Mouse (Mus musculus): ENCODE results near the gene Cdk5rap2. TPM values are rescaled to one million over a fixed set of nuclear protein-coding genes. Genes with fewer than 3 reads are reported as not detected.

Gene Cdk5rap2
- total and polyA plus RNA-seq, 2 experiments, result 3.0 to 3.6 TPM

GRCm38 (mm10) chr4:70353656-70354055 lies 56.6 kb downstream of the Cdk5rap2 start:
- H3K27ac ChIP-seq (replicated peaks; ENCODE audit: insufficient read depth, low read depth, low read length), result no peak overlapping the region
- WGBS, result 91% methylated on average over 3 of the region's 3 CpGs
- TF ChIP-seq POLR2A (IDR thresholded peaks at IDR 0.05; ENCODE audit: extremely low read depth, insufficient read depth, low read length) (no peak), CTCF (IDR thresholded peaks at IDR 0.05; ENCODE audit: low read depth, low read length) (no peak)

GRCm38 (mm10) chr4:70335444-70336144 lies 74.6 kb downstream of the Cdk5rap2 start:
- H3K79me2 ChIP-seq (ENCODE audit: control insufficient read depth, insufficient read depth, low read length), result no peaks in the 10 kb centered on the region
- no peaks in the 10 kb centered on the region for H3K4me1 ChIP-seq (ENCODE audit: control insufficient read depth, insufficient read depth, low read length)
- H3K9ac ChIP-seq (ENCODE audit: low read depth, low read length), result no peak overlapping the region
- no peak overlapping the region for H3K4me3 ChIP-seq (ENCODE audit: insufficient read depth, low read depth, low read length)
- no peak for DNase-seq (ENCODE audit: extremely low read depth, low read depth, low spot score)
- H3K36me3 ChIP-seq (ENCODE audit: control insufficient read depth, insufficient read depth, low read length), result peaks cover 2% of the 10 kb centered on the region
- no peak overlapping the region for H3K27ac ChIP-seq (replicated peaks; ENCODE audit: insufficient read depth, low read depth, low read length)
- no peaks in the 10 kb centered on the region for H3K27me3 ChIP-seq (ENCODE audit: control insufficient read depth, insufficient read depth, low read length)
- TF ChIP-seq POLR2A (IDR thresholded peaks at IDR 0.05; ENCODE audit: extremely low read depth, insufficient read depth, low read length) (no peak), CTCF (IDR thresholded peaks at IDR 0.05; ENCODE audit: low read depth, low read length) (no peak)
- 84% methylated on average over 11 of the region's 11 CpGs for WGBS

More at GRCm38 (mm10) chr4:70353656-70354055, 56.6 kb downstream of the Cdk5rap2 start:
- H3K79me2 ChIP-seq (ENCODE audit: control insufficient read depth, insufficient read depth, low read length), result no peaks in the 10 kb centered on the region
- H3K4me1 ChIP-seq (ENCODE audit: control insufficient read depth, insufficient read depth, low read length), result no peaks in the 10 kb centered on the region
- H3K36me3 ChIP-seq (ENCODE audit: control insufficient read depth, insufficient read depth, low read length), result peaks cover 8% of the 10 kb centered on the region
- DNase-seq (ENCODE audit: extremely low read depth, low read depth, low spot score), result no peak
- H3K4me3 ChIP-seq (ENCODE audit: insufficient read depth, low read depth, low read length), result no peak overlapping the region
- no peak overlapping the region for H3K9ac ChIP-seq (ENCODE audit: low read depth, low read length)
- H3K27me3 ChIP-seq (ENCODE audit: control insufficient read depth, insufficient read depth, low read length), result no peaks in the 10 kb centered on the region

GRCm38 (mm10) chr4:70334995-70335394 lies 75.2 kb downstream of the Cdk5rap2 start:
- H3K79me2 ChIP-seq (ENCODE audit: control insufficient read depth, insufficient read depth, low read length), result no peaks in the 10 kb centered on the region
- no peak overlapping the region for H3K4me3 ChIP-seq (ENCODE audit: insufficient read depth, low read depth, low read length)
- H3K27ac ChIP-seq (replicated peaks; ENCODE audit: insufficient read depth, low read depth, low read length), result no peak overlapping the region
- no peak overlapping the region for H3K9ac ChIP-seq (ENCODE audit: low read depth, low read length)
- no peak for TF ChIP-seq POLR2A (IDR thresholded peaks at IDR 0.05; ENCODE audit: extremely low read depth, insufficient read depth, low read length)
- no peak for TF ChIP-seq CTCF (IDR thresholded peaks at IDR 0.05; ENCODE audit: low read depth, low read length)
- 75% methylated on average over 4 of the region's 4 CpGs for WGBS
- H3K4me1 ChIP-seq (ENCODE audit: control insufficient read depth, insufficient read depth, low read length), result no peaks in the 10 kb centered on the region
- DNase-seq (ENCODE audit: extremely low read depth, low read depth, low spot score), result no peak
- no peaks in the 10 kb centered on the region for H3K27me3 ChIP-seq (ENCODE audit: control insufficient read depth, insufficient read depth, low read length)
- H3K36me3 ChIP-seq (ENCODE audit: control insufficient read depth, insufficient read depth, low read length), result peaks cover 2% of the 10 kb centered on the region

GRCm38 (mm10) chr4:70332981-70333380 lies 77.3 kb downstream of the Cdk5rap2 start:
- no peaks in the 10 kb centered on the region for H3K79me2 ChIP-seq (ENCODE audit: control insufficient read depth, insufficient read depth, low read length)
- no peak overlapping the region for H3K4me3 ChIP-seq (ENCODE audit: insufficient read depth, low read depth, low read length)
- no peaks in the 10 kb centered on the region for H3K4me1 ChIP-seq (ENCODE audit: control insufficient read depth, insufficient read depth, low read length)
- H3K36me3 ChIP-seq (ENCODE audit: control insufficient read depth, insufficient read depth, low read length), result peaks cover 2% of the 10 kb centered on the region; the same call in 1 of the 2 replicates
- H3K27ac ChIP-seq (replicated peaks; ENCODE audit: insufficient read depth, low read depth, low read length), result no peak overlapping the region
- no peak for DNase-seq (ENCODE audit: extremely low read depth, low read depth, low spot score)
- H3K27me3 ChIP-seq (ENCODE audit: control insufficient read depth, insufficient read depth, low read length), result no peaks in the 10 kb centered on the region
- no peak for TF ChIP-seq CTCF (IDR thresholded peaks at IDR 0.05; ENCODE audit: low read depth, low read length)
- no peak for TF ChIP-seq POLR2A (IDR thresholded peaks at IDR 0.05; ENCODE audit: extremely low read depth, insufficient read depth, low read length)
- no peak overlapping the region for H3K9ac ChIP-seq (ENCODE audit: low read depth, low read length)
- WGBS, result 97% methylated on average over 6 of the region's 6 CpGs

GRCm38 (mm10) chr4:70332576-70332975 lies 77.7 kb downstream of the Cdk5rap2 start:
- TF ChIP-seq CTCF (IDR thresholded peaks at IDR 0.05; ENCODE audit: low read depth, low read length) (no peak), POLR2A (IDR thresholded peaks at IDR 0.05; ENCODE audit: extremely low read depth, insufficient read depth, low read length) (no peak)
- Histone ChIP-seq H3K9ac (ENCODE audit: low read depth, low read length) (no peak overlapping the region), H3K79me2 (ENCODE audit: control insufficient read depth, insufficient read depth, low read length) (no peaks in the 10 kb centered on the region), H3K36me3 (ENCODE audit: control insufficient read depth, insufficient read depth, low read length) (peaks cover 2% of the 10 kb centered on the region; the same call in 1 of the 2 replicates), H3K27ac (replicated peaks; ENCODE audit: insufficient read depth, low read depth, low read length) (no peak overlapping the region), H3K27me3 (ENCODE audit: control insufficient read depth, insufficient read depth, low read length) (no peaks in the 10 kb centered on the region), H3K4me3 (ENCODE audit: insufficient read depth, low read depth, low read length) (no peak overlapping the region), H3K4me1 (ENCODE audit: control insufficient read depth, insufficient read depth, low read length) (no peaks in the 10 kb centered on the region)
- peak; percentile 3 for DNase-seq (ENCODE audit: extremely low read depth, low read depth, low spot score)
- WGBS, result 81% methylated on average over 7 of the region's 7 CpGs

GRCm38 (mm10) chr4:70331181-70331580 lies 79.1 kb downstream of the Cdk5rap2 start:
- no peak overlapping the region for H3K9ac ChIP-seq (ENCODE audit: low read depth, low read length)
- no peak overlapping the region for H3K4me3 ChIP-seq (ENCODE audit: insufficient read depth, low read depth, low read length)
- WGBS, result 94% methylated on average over 6 of the region's 6 CpGs
- no peak for TF ChIP-seq POLR2A (IDR thresholded peaks at IDR 0.05; ENCODE audit: extremely low read depth, insufficient read depth, low read length)
- no peak for TF ChIP-seq CTCF (IDR thresholded peaks at IDR 0.05; ENCODE audit: low read depth, low read length)
- H3K36me3 ChIP-seq (ENCODE audit: control insufficient read depth, insufficient read depth, low read length), result no peaks in the 10 kb centered on the region
- no peaks in the 10 kb centered on the region for H3K27me3 ChIP-seq (ENCODE audit: control insufficient read depth, insufficient read depth, low read length)
- no peak overlapping the region for H3K27ac ChIP-seq (replicated peaks; ENCODE audit: insufficient read depth, low read depth, low read length)
- H3K4me1 ChIP-seq (ENCODE audit: control insufficient read depth, insufficient read depth, low read length), result no peaks in the 10 kb centered on the region
- H3K79me2 ChIP-seq (ENCODE audit: control insufficient read depth, insufficient read depth, low read length), result no peaks in the 10 kb centered on the region
- no peak for DNase-seq (ENCODE audit: extremely low read depth, low read depth, low spot score)

Data from liver, adult 2 months (tissue).